Mouse (Mus musculus): ENCODE measurements at regions not wholly inside any gene's neighbourhood (a gene's known extent, or its start where the extent isn't known, plus 50 kb on each side); places are given as distances from the start of the nearest gene placed in this dataset.
A peak's percentile ranks its signal among the peaks of the same experiment; 100 is the strongest.
"Not testable (repeated sequence)": the region's sequence is repeated elsewhere in the genome, so short reads cannot be mapped to it uniquely, and the experiment has no call there.

GRCm38 (mm10) chr5:68252671-68253070 is 221.0 kb downstream of the Grxcr1 start:
- DNase-seq: peak; percentile 79

GRCm38 (mm10) chr5:68253476-68253875 is 221.8 kb downstream of the Grxcr1 start:
- no peak for DNase-seq

GRCm38 (mm10) chr5:68254111-68254510 is 222.5 kb downstream of the Grxcr1 start:
- DNase-seq: peak; percentile 28

- DNase-seq: no peak
These were observed 232.6 kb downstream of the Grxcr1 start for GRCm38 (mm10) chr5:68264206-68264605.

- peak; percentile 59 for DNase-seq
These were observed 242.6 kb downstream of the Grxcr1 start for GRCm38 (mm10) chr5:68274271-68274670.

- no peak for DNase-seq
These were observed 244.1 kb downstream of the Grxcr1 start for GRCm38 (mm10) chr5:68275558-68276263.

GRCm38 (mm10) chr5:68295774-68296173 is 264.1 kb downstream of the Grxcr1 start:
- not testable (repeated sequence) for DNase-seq

- no peak for DNase-seq
These were observed 281.6 kb downstream of the Grxcr1 start for GRCm38 (mm10) chr5:68313187-68313586.

GRCm38 (mm10) chr5:68318979-68319378 is 287.3 kb downstream of the Grxcr1 start:
- no peak for DNase-seq

GRCm38 (mm10) chr5:68326998-68327593 is 295.5 kb downstream of the Grxcr1 start:
- peak; percentile 95 for DNase-seq

- DNase-seq: peak; percentile 52
These were observed 297.7 kb downstream of the Grxcr1 start for GRCm38 (mm10) chr5:68329311-68329710.

- no peak for DNase-seq
These were observed 298.2 kb downstream of the Grxcr1 start for GRCm38 (mm10) chr5:68329828-68330227.

- no peak for DNase-seq
These were observed 319.3 kb downstream of the Grxcr1 start for GRCm38 (mm10) chr5:68350921-68351320.

GRCm38 (mm10) chr5:68351793-68352192 is 320.2 kb downstream of the Grxcr1 start:
- peak; percentile 93 for DNase-seq

GRCm38 (mm10) chr5:68353211-68353610 is 321.6 kb downstream of the Grxcr1 start:
- peak; percentile 97 for DNase-seq

- DNase-seq: peak; percentile 44
These were observed 322.2 kb downstream of the Grxcr1 start for GRCm38 (mm10) chr5:68353816-68354215.

GRCm38 (mm10) chr5:68361581-68362211 is 330.1 kb downstream of the Grxcr1 start:
- DNase-seq: peak; percentile 14

- DNase-seq: no peak
These were observed 341.4 kb downstream of the Grxcr1 start for GRCm38 (mm10) chr5:68373082-68373481.

Data from cerebellum, adult 9-11 months (tissue).